Mouse (Mus musculus) brown adipose tissue, adult 24 weeks (tissue): ENCODE data around the gene Hck. TPM values are rescaled to one million over a fixed set of nuclear protein-coding genes. Genes with fewer than 3 reads are reported as not detected.
A peak's percentile ranks its signal among the peaks of the same experiment; 100 is the strongest.

Source experiments
- H3K27ac ChIP-seq: fragments of 200-500 bp; replicated peaks from 2 replicates; pipeline ENCODE4 v1.5.1; 2012; ENCODE audit warnings: low read depth, mild to moderate bottlenecking, low read length
- H3K4me1 ChIP-seq: fragments of 200-500 bp; 2 replicates; pipeline ENCODE4 v1.6.1; 2012; ENCODE audit warnings: low read length, mixed read lengths; ENCODE audit not compliant: control insufficient read depth, insufficient read depth, insufficient read length
- H3K4me3 ChIP-seq: fragments of 200-500 bp; 2 replicates; pipeline ENCODE4 v1.5.1; 2012; ENCODE audit warnings: low read depth, mild to moderate bottlenecking, low read length, moderate library complexity; ENCODE audit not compliant: insufficient read depth
- polyA plus RNA-seq: library from polyadenylated mRNA; stranded (reverse); fragments of >200 nt; gene quantifications from 2 replicates; pipeline ENCODE4 v1.2.4, GENCODE M21; 2012; ENCODE audit not compliant: missing spikeins, insufficient read depth, insufficient read length

Gene Hck
- 1.1 and 1.7 TPM in 2 replicates for polyA plus RNA-seq

- peak within 1 kb of the TSS; percentile 52 for H3K4me3 ChIP-seq
- H3K4me1 ChIP-seq, result no peaks in the 10 kb centered on the region
- H3K27ac ChIP-seq, result no peak within 1 kb of the TSS
These were observed at the start of gene Hck for GRCm38 (mm10) chr2:153108313-153109264. Gene Hck (plus strand): TSS chr2:153108468.

GRCm38 (mm10) chr2:153060216-153060615 lies 48.1 kb upstream of the Hck start:
- Histone ChIP-seq H3K4me1 (0 out of 2 replicates have a peak, but pooled peaks cover 3% of the 10 kb centered on the region), H3K27ac (no peak overlapping the region), H3K4me3 (no peak overlapping the region)

- H3K4me1 ChIP-seq, result 0 out of 2 replicates have a peak, but pooled peaks cover 6% of the 10 kb centered on the region
- no peak overlapping the region for H3K4me3 ChIP-seq
- H3K27ac ChIP-seq, result 0 out of 2 replicates have a peak overlapping the region, but pooled peaks have one; percentile 3
These were observed 44.9 kb upstream of the Hck start for GRCm38 (mm10) chr2:153063394-153063793.

- peak overlapping the region; percentile 35 for H3K27ac ChIP-seq
- 0 out of 2 replicates have a peak, but pooled peaks cover 6% of the 10 kb centered on the region for H3K4me1 ChIP-seq
- H3K4me3 ChIP-seq, result peak overlapping the region; percentile 2; the same call in 1 of the 2 replicates
These were observed 43.9 kb upstream of the Hck start for GRCm38 (mm10) chr2:153064190-153064970.

GRCm38 (mm10) chr2:153065747-153066508 lies 42.3 kb upstream of the Hck start, which contains the start of gene Ccm2l:
Gene Ccm2l (plus strand): TSS chr2:153065955.
- Histone ChIP-seq H3K27ac (peak within 1 kb of the TSS; percentile 99), H3K4me3 (peak within 1 kb of the TSS; percentile 62), H3K4me1 (0 out of 2 replicates have a peak, but pooled peaks cover 6% of the 10 kb centered on the region)

- H3K4me3 ChIP-seq, result peak overlapping the region; percentile 62
- H3K27ac ChIP-seq, result peak overlapping the region; percentile 98
- H3K4me1 ChIP-seq, result 0 out of 2 replicates have a peak, but pooled peaks cover 6% of the 10 kb centered on the region
These were observed 41.3 kb upstream of the Hck start for GRCm38 (mm10) chr2:153066991-153067390.

GRCm38 (mm10) chr2:153070762-153071490 lies 37.3 kb upstream of the Hck start:
- Histone ChIP-seq H3K27ac (no peak overlapping the region), H3K4me3 (no peak overlapping the region), H3K4me1 (0 out of 2 replicates have a peak, but pooled peaks cover 3% of the 10 kb centered on the region)

- no peak overlapping the region for H3K4me3 ChIP-seq
- 0 out of 2 replicates have a peak, but pooled peaks cover 3% of the 10 kb centered on the region for H3K4me1 ChIP-seq
- no peak overlapping the region for H3K27ac ChIP-seq
These were observed 36.6 kb upstream of the Hck start for GRCm38 (mm10) chr2:153071491-153072184.

- Histone ChIP-seq H3K27ac (no peak overlapping the region), H3K4me3 (no peak overlapping the region), H3K4me1 (no peaks in the 10 kb centered on the region)
These were observed 33.6 kb upstream of the Hck start for GRCm38 (mm10) chr2:153074651-153075050.

GRCm38 (mm10) chr2:153075961-153076360 lies 32.3 kb upstream of the Hck start:
- Histone ChIP-seq H3K4me3 (no peak overlapping the region), H3K27ac (no peak overlapping the region), H3K4me1 (no peaks in the 10 kb centered on the region)

GRCm38 (mm10) chr2:153080841-153081523 lies 27.3 kb upstream of the Hck start:
- Histone ChIP-seq H3K4me3 (no peak overlapping the region), H3K27ac (no peak overlapping the region), H3K4me1 (peaks cover 9% of the 10 kb centered on the region)

GRCm38 (mm10) chr2:153081866-153082265 lies 26.4 kb upstream of the Hck start:
- no peak overlapping the region for H3K27ac ChIP-seq
- H3K4me1 ChIP-seq, result peaks cover 9% of the 10 kb centered on the region
- no peak overlapping the region for H3K4me3 ChIP-seq

GRCm38 (mm10) chr2:153083275-153083674 lies 25.0 kb upstream of the Hck start:
- H3K4me1 ChIP-seq, result peaks cover 9% of the 10 kb centered on the region
- peak overlapping the region; percentile 83; the same call in 1 of the 2 replicates for H3K27ac ChIP-seq
- H3K4me3 ChIP-seq, result no peak overlapping the region
